Mouse (Mus musculus): Measurements from ENCODE around the gene Olfr514.

The Olfr514 gene

GRCm38 (mm10) chr7:108825897-108826296 is at the start of gene Olfr514:
Gene Olfr514, minus strand, starts transcription at chr7:108825997.
- DNase-seq (ENCODE audit: inconsistent age in 2 of 2, low spot score in 1 of 2): no peak

GRCm38 (mm10) chr7:108872279-108872678 is 46.5 kb upstream of the Olfr514 start, which contains the start of gene Olfr517:
Gene Olfr517, minus strand, starts transcription at chr7:108872379.
- DNase-seq (ENCODE audit: inconsistent age in 2 of 2, low spot score in 1 of 2): no peak

- DNase-seq (ENCODE audit: inconsistent age in 2 of 2, low spot score in 1 of 2): no peak
Observed at GRCm38 (mm10) chr7:108850429-108850828, 24.6 kb upstream of the Olfr514 start, which contains the start of gene Olfr516. Gene Olfr516, minus strand, starts transcription at chr7:108850529.

DNA sequence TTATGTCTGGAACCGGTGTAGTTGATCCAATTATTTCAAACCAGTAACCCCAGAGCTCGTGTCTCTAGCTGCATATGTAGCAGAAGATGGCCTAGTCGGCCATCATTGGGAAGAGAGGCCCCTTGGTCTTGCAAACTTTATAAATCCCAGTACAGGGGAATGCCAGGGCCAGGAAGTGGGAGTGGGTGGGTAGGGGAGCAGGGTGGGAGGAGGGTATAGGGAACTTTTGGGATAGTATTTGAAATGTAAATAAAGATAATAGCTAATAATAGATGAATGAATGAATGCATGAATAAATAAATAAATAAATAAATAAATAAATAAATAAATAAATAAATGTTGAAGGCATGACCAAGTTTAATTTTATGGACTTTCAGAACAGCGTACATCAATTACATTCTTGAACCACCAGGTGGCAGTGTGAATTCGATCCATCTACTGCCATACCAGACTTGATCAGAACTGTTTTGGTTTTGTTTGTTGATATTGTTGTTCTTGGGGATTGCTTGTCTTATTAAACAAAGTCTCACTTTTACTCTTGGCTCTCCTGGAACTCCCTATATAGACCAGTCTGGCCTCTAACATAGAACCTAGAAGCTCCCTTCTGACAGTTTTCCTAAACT is 11.1 kb downstream of the Olfr514 start:
- DNase-seq (ENCODE audit: inconsistent age in 2 of 2, low spot score in 1 of 2): peak; percentile 4 to 71

GRCm38 (mm10) chr7:108797205-108797933 is 28.4 kb downstream of the Olfr514 start:
- DNase-seq (ENCODE audit: inconsistent age in 2 of 2, low spot score in 1 of 2): no peak

All from adrenal gland, adult (tissue).